Mouse (Mus musculus) limb, embryonic 12.5 days (tissue): ENCODE measurements around the gene Faxc. TPM values are rescaled to one million over a fixed set of nuclear protein-coding genes. Genes with fewer than 3 reads are reported as not detected.

Experiments used
- ATAC-seq: fragments of 200-750 bp; cut with Nextera tagmentation; 2 replicates; pipeline ENCODE4 v1.8.0; 2017; ENCODE audit warnings: low read depth, moderate TSS enrichment; ENCODE audit not compliant: insufficient number of reproducible peaks, insufficient read depth, low FRiP score, low TSS enrichment
- H3K27ac ChIP-seq: fragments of 300-500 bp; sonication (generic); 2 replicates; pipeline ENCODE4 v1.5.1; 2016; ENCODE audit warnings: mild to moderate bottlenecking, moderate library complexity
- H3K27me3 ChIP-seq: fragments of 300-500 bp; sonication (generic); 2 replicates; pipeline ENCODE4 v1.6.1; 2016; ENCODE audit warnings: mild to moderate bottlenecking, moderate library complexity
- H3K36me3 ChIP-seq: fragments of 300-500 bp; sonication (generic); 2 replicates; pipeline ENCODE4 v1.6.1; 2016; ENCODE audit warnings: mild to moderate bottlenecking, moderate library complexity
- H3K4me1 ChIP-seq: fragments of 300-500 bp; sonication (generic); replicated peaks from 2 replicates; pipeline ENCODE4 v1.6.1; 2016
- H3K4me2 ChIP-seq: fragments of 300-500 bp; sonication (generic); 2 replicates; pipeline ENCODE4 v1.6.1; 2016; ENCODE audit warnings: mild to moderate bottlenecking, moderate library complexity
- H3K4me3 ChIP-seq: fragments of 300-500 bp; sonication (generic); replicated peaks from 2 replicates; pipeline ENCODE4 v1.5.1; 2016; ENCODE audit warnings: mild to moderate bottlenecking
- H3K9ac ChIP-seq: fragments of 300-500 bp; sonication (generic); replicated peaks from 2 replicates; pipeline ENCODE4 v1.6.1; 2016; ENCODE audit warnings: mild to moderate bottlenecking, moderate library complexity
- H3K9me3 ChIP-seq: fragments of 300-500 bp; sonication (generic); 2 replicates; pipeline ENCODE4 v1.6.1; 2016; ENCODE audit warnings: mild to moderate bottlenecking, moderate library complexity
- WGBS: fragments of 180-500 bp; shearing (Covaris S2); methylation state at CpG from one replicate; pipeline ENCODE4 v1.1.7; 2016; 5-methylcytosine and 5-hydroxymethylcytosine counted together
- polyA plus RNA-seq: library from polyadenylated mRNA; unstranded; fragments of >200 nt; fragmentation: Nextera tagmentation; extraction: Ambion mirVana; gene quantifications from 2 replicates; pipeline ENCODE4 v1.2.1, GENCODE M21; 2016

Gene Faxc
- polyA plus RNA-seq, 1 experiment from 2014 or later = 11.6 TPM

GRCm38 (mm10) chr4:22029951-22030350, 98.8 kb downstream of the Faxc start:
- H3K4me2 ChIP-seq = no peak overlapping the region
- no peaks in the 10 kb centered on the region for H3K36me3 ChIP-seq
- H3K4me1 ChIP-seq = no peaks in the 10 kb centered on the region
- no peak overlapping the region for H3K4me3 ChIP-seq
- no peaks in the 10 kb centered on the region for H3K27me3 ChIP-seq
- H3K9me3 ChIP-seq = no peaks in the 10 kb centered on the region
- no peak overlapping the region for H3K9ac ChIP-seq
- no peak for ATAC-seq
- WGBS = 86% methylated on average over 2 of the region's 2 CpGs
- H3K27ac ChIP-seq = no peak overlapping the region

Other genes with a start within 250 kb of the Faxc start
- gene Prdm13, start 245.4 kb upstream of the Faxc start, polyA plus RNA-seq = not detected in 2 replicates
- gene Ccnc, start 203.6 kb upstream of the Faxc start, polyA plus RNA-seq = 43.5 and 45.8 TPM in 2 replicates
- gene Usp45, start 164.2 kb upstream of the Faxc start, polyA plus RNA-seq = 11.8 and 13.4 TPM in 2 replicates
- 8.8 and 9.8 TPM in 2 replicates for gene Tstd3, start 164.1 kb upstream of the Faxc start, polyA plus RNA-seq
- 216 and 217 TPM in 2 replicates for gene Pnisr, start 83.7 kb upstream of the Faxc start, polyA plus RNA-seq
- gene Coq3, start 51.7 kb upstream of the Faxc start, polyA plus RNA-seq = 12.3 and 14.0 TPM in 2 replicates